Mouse (Mus musculus): ENCODE measurements around the gene Myl3. TPM values are rescaled to one million over a fixed set of nuclear protein-coding genes. Genes with fewer than 3 reads are reported as not detected.

Myl3 gene
- polyA plus RNA-seq, 1 experiment from 2014 or later, result 1.6 TPM

- 80% methylated on average over 4 of the region's 4 CpGs for WGBS
- H3K9ac ChIP-seq, result no peak overlapping the region
- no peak overlapping the region for H3K27ac ChIP-seq
Measured at GRCm38 (mm10) chr9:110790462-110790861, 48.8 kb downstream of the Myl3 start.

GRCm38 (mm10) chr9:110797013-110797412 lies 55.4 kb downstream of the Myl3 start:
- H3K9me3 ChIP-seq, result no peaks in the 10 kb centered on the region
- no peaks in the 10 kb centered on the region for H3K4me1 ChIP-seq
- H3K4me3 ChIP-seq, result no peak overlapping the region
- no peak overlapping the region for H3K27ac ChIP-seq
- ATAC-seq (ENCODE audit: insufficient number of reproducible peaks, insufficient read depth, low FRiP score, low TSS enrichment, low read depth), result no peak
- H3K4me2 ChIP-seq, result no peak overlapping the region
- 83% methylated on average over 10 of the region's 10 CpGs for WGBS
- no peak overlapping the region for H3K9ac ChIP-seq
- no peaks in the 10 kb centered on the region for H3K36me3 ChIP-seq
- H3K27me3 ChIP-seq, result no peaks in the 10 kb centered on the region

More at GRCm38 (mm10) chr9:110790462-110790861, 48.8 kb downstream of the Myl3 start:
- Histone ChIP-seq H3K4me1 (no peaks in the 10 kb centered on the region), H3K4me3 (no peak overlapping the region), H3K4me2 (no peak overlapping the region), H3K27me3 (no peaks in the 10 kb centered on the region), H3K36me3 (no peaks in the 10 kb centered on the region), H3K9me3 (no peaks in the 10 kb centered on the region)
- ATAC-seq (ENCODE audit: insufficient number of reproducible peaks, insufficient read depth, low FRiP score, low TSS enrichment, low read depth), result no peak

- 93% methylated on average over 14 of the region's 14 CpGs for WGBS
Measured at GRCm38 (mm10) chr9:110797866-110798265, 56.2 kb downstream of the Myl3 start, which contains the start of gene Prss42. TSS of gene Prss42 (plus strand) at chr9:110798166.

GRCm38 (mm10) chr9:110800834-110801479 lies 59.3 kb downstream of the Myl3 start:
- H3K4me2 ChIP-seq, result no peak overlapping the region
- no peak for ATAC-seq (ENCODE audit: insufficient number of reproducible peaks, insufficient read depth, low FRiP score, low TSS enrichment, low read depth)
- H3K9me3 ChIP-seq, result no peaks in the 10 kb centered on the region
- no peaks in the 10 kb centered on the region for H3K36me3 ChIP-seq
- H3K27ac ChIP-seq, result no peak overlapping the region
- H3K27me3 ChIP-seq, result no peaks in the 10 kb centered on the region
- 91% methylated on average over 8 of the region's 8 CpGs for WGBS
- H3K4me3 ChIP-seq, result no peak overlapping the region
- H3K4me1 ChIP-seq, result no peaks in the 10 kb centered on the region
- no peak overlapping the region for H3K9ac ChIP-seq

More at GRCm38 (mm10) chr9:110797866-110798265, 56.2 kb downstream of the Myl3 start, which contains the start of gene Prss42:
- Histone ChIP-seq H3K4me1 (no peaks in the 10 kb centered on the region), H3K9me3 (no peaks in the 10 kb centered on the region), H3K9ac (no peak within 1 kb of the TSS), H3K4me2 (no peak within 1 kb of the TSS), H3K36me3 (no peaks in the 10 kb centered on the region), H3K27me3 (no peaks in the 10 kb centered on the region), H3K4me3 (no peak within 1 kb of the TSS), H3K27ac (no peak within 1 kb of the TSS)
- ATAC-seq (ENCODE audit: insufficient number of reproducible peaks, insufficient read depth, low FRiP score, low TSS enrichment, low read depth), result no peak

- Histone ChIP-seq H3K9ac (no peak overlapping the region), H3K4me1 (no peaks in the 10 kb centered on the region), H3K27me3 (no peaks in the 10 kb centered on the region), H3K36me3 (no peaks in the 10 kb centered on the region), H3K4me3 (no peak overlapping the region), H3K27ac (no peak overlapping the region), H3K9me3 (no peaks in the 10 kb centered on the region), H3K4me2 (no peak overlapping the region)
- 66% methylated on average over 4 of the region's 4 CpGs for WGBS
- no peak for ATAC-seq (ENCODE audit: insufficient number of reproducible peaks, insufficient read depth, low FRiP score, low TSS enrichment, low read depth)
Measured at GRCm38 (mm10) chr9:110803294-110803693, 61.6 kb downstream of the Myl3 start.

- no peaks in the 10 kb centered on the region for H3K9me3 ChIP-seq
- no peak overlapping the region for H3K27ac ChIP-seq
- WGBS, result 80% methylated on average over 4 of the region's 4 CpGs
- no peaks in the 10 kb centered on the region for H3K27me3 ChIP-seq
- ATAC-seq (ENCODE audit: insufficient number of reproducible peaks, insufficient read depth, low FRiP score, low TSS enrichment, low read depth), result no peak
- no peaks in the 10 kb centered on the region for H3K4me1 ChIP-seq
- H3K36me3 ChIP-seq, result no peaks in the 10 kb centered on the region
- H3K4me2 ChIP-seq, result no peak overlapping the region
- H3K4me3 ChIP-seq, result no peak overlapping the region
- no peak overlapping the region for H3K9ac ChIP-seq
Measured at GRCm38 (mm10) chr9:110810051-110810450, 68.4 kb downstream of the Myl3 start.

GRCm38 (mm10) chr9:110813789-110814188 lies 72.1 kb downstream of the Myl3 start, which contains the start of gene Prss44:
TSS of gene Prss44 (plus strand) at chr9:110813994.
- 60% methylated on average over 18 of the region's 18 CpGs for WGBS
- H3K4me1 ChIP-seq, result no peaks in the 10 kb centered on the region
- no peak for ATAC-seq (ENCODE audit: insufficient number of reproducible peaks, insufficient read depth, low FRiP score, low TSS enrichment, low read depth)
- H3K4me3 ChIP-seq, result no peak within 1 kb of the TSS
- no peaks in the 10 kb centered on the region for H3K36me3 ChIP-seq
- no peak within 1 kb of the TSS for H3K9ac ChIP-seq
- H3K27me3 ChIP-seq, result no peaks in the 10 kb centered on the region
- H3K27ac ChIP-seq, result no peak within 1 kb of the TSS
- H3K9me3 ChIP-seq, result no peaks in the 10 kb centered on the region
- H3K4me2 ChIP-seq, result no peak within 1 kb of the TSS

Other genes with a start within 250 kb of the Myl3 start
- gene Setd2, start 209.3 kb upstream of the Myl3 start, polyA plus RNA-seq (2015; fragmentation: Nextera tagmentation; extraction: Ambion mirVana), result 42.2 and 54.9 TPM in 2 replicates
- gene Nradd, start 117.4 kb upstream of the Myl3 start, polyA plus RNA-seq (2015; fragmentation: Nextera tagmentation; extraction: Ambion mirVana), result 77.5 and 77.8 TPM in 2 replicates
- gene Nbeal2, start 87.7 kb upstream of the Myl3 start, polyA plus RNA-seq (2015; fragmentation: Nextera tagmentation; extraction: Ambion mirVana), result 1.8 and 2.4 TPM in 2 replicates
- 101 and 123 TPM in 2 replicates for gene Ccdc12, start 85.4 kb upstream of the Myl3 start, polyA plus RNA-seq (2015; fragmentation: Nextera tagmentation; extraction: Ambion mirVana)
- gene Pth1r, start 5.3 kb downstream of the Myl3 start, polyA plus RNA-seq (2015; fragmentation: Nextera tagmentation; extraction: Ambion mirVana), result 138 and 165 TPM in 2 replicates
- not detected in 2 replicates for gene Prss42, start 56.3 kb downstream of the Myl3 start, polyA plus RNA-seq (2015; fragmentation: Nextera tagmentation; extraction: Ambion mirVana)
- not detected in 2 replicates for gene Prss44, start 72.1 kb downstream of the Myl3 start, polyA plus RNA-seq (2015; fragmentation: Nextera tagmentation; extraction: Ambion mirVana)
- gene Prss43, start 84.8 kb downstream of the Myl3 start, polyA plus RNA-seq (2015; fragmentation: Nextera tagmentation; extraction: Ambion mirVana), result not detected in 2 replicates
- not detected in 2 replicates for gene Prss45, start 92.7 kb downstream of the Myl3 start, polyA plus RNA-seq (2015; fragmentation: Nextera tagmentation; extraction: Ambion mirVana)
- gene Prss46, start 102.6 kb downstream of the Myl3 start, polyA plus RNA-seq (2015; fragmentation: Nextera tagmentation; extraction: Ambion mirVana), result not detected in 2 replicates
- 0.14 and 0.48 TPM in 2 replicates for gene Prss50, start 116.1 kb downstream of the Myl3 start, polyA plus RNA-seq (2015; fragmentation: Nextera tagmentation; extraction: Ambion mirVana)
- gene Als2cl, start 138.0 kb downstream of the Myl3 start, polyA plus RNA-seq (2015; fragmentation: Nextera tagmentation; extraction: Ambion mirVana), result 4.3 and 4.6 TPM in 2 replicates
- 2.3 and 2.4 TPM in 2 replicates for gene Tmie, start 138.3 kb downstream of the Myl3 start, polyA plus RNA-seq (2015; fragmentation: Nextera tagmentation; extraction: Ambion mirVana)
- gene Fam240a, start 175.0 kb downstream of the Myl3 start, polyA plus RNA-seq (2015; fragmentation: Nextera tagmentation; extraction: Ambion mirVana), result not detected in 2 replicates
- 0.62 and 0.87 TPM in 2 replicates for gene Tdgf1, start 204.3 kb downstream of the Myl3 start, polyA plus RNA-seq (2015; fragmentation: Nextera tagmentation; extraction: Ambion mirVana)
- 0.28 and 0.62 TPM in 2 replicates for gene Lrrc2, start 209.7 kb downstream of the Myl3 start, polyA plus RNA-seq (2015; fragmentation: Nextera tagmentation; extraction: Ambion mirVana)
- 0.11 and 0.20 TPM in 2 replicates for gene Rtp3, start 248.7 kb downstream of the Myl3 start, polyA plus RNA-seq (2015; fragmentation: Nextera tagmentation; extraction: Ambion mirVana)

Measured in embryonic facial prominence, embryonic 13.5 days (tissue).